Mouse (Mus musculus): ENCODE measurements around the gene Arsg. TPM values are rescaled to one million over a fixed set of nuclear protein-coding genes. Genes with fewer than 3 reads are reported as not detected.

Arsg gene
- polyA plus RNA-seq (2016; fragmentation: Nextera tagmentation; extraction: Ambion mirVana) = 4.7 and 5.9 TPM in 2 replicates

GRCm38 (mm10) chr11:109473171-109474085, at the start of gene Arsg, which contains the start of gene Slc16a6:
Arsg (plus strand) TSS chr11:109473374.
Slc16a6 (minus strand) TSS chr11:109473598.
- no peaks in the 10 kb centered on the region for H3K9me3 ChIP-seq (replicated peaks)
- no peaks in the 10 kb centered on the region; the same call in 1 of the 2 replicates for H3K27me3 ChIP-seq
- no peaks in the 10 kb centered on the region for H3K36me3 ChIP-seq
- 0% methylated on average over 79 of the region's 111 CpGs for WGBS
- H3K9ac ChIP-seq = peak within 1 kb of the TSS; percentile 91
- peak within 1 kb of the TSS; percentile 68 for H3K4me2 ChIP-seq (replicated peaks)
- H3K27ac ChIP-seq = peak within 1 kb of the TSS; percentile 90
- ATAC-seq (ENCODE audit: low FRiP score) = peak; percentile 86
- H3K4me1 ChIP-seq = peaks cover 36% of the 10 kb centered on the region
- H3K4me3 ChIP-seq = peak within 1 kb of the TSS; percentile 75

- Histone ChIP-seq H3K9ac (peak within 1 kb of the TSS; percentile 81), H3K4me2 (replicated peaks) (peak within 1 kb of the TSS; percentile 53), H3K36me3 (peaks cover 20% of the 10 kb centered on the region), H3K9me3 (replicated peaks) (0 out of 2 replicates have a peak, but pooled peaks cover 3% of the 10 kb centered on the region), H3K27ac (peak within 1 kb of the TSS; percentile 87), H3K4me1 (peaks cover 10% of the 10 kb centered on the region), H3K4me3 (peak within 1 kb of the TSS; percentile 64), H3K27me3 (no peaks in the 10 kb centered on the region)
- WGBS = under 1% methylated on average over 64 of the region's 65 CpGs
- peak; percentile 97 for ATAC-seq (ENCODE audit: low FRiP score)
Measured at GRCm38 (mm10) chr11:109425392-109426271, 47.5 kb upstream of the Arsg start, which contains the start of gene Amz2. Amz2 (plus strand) TSS chr11:109425946.

- ATAC-seq (ENCODE audit: low FRiP score) = no peak
- Histone ChIP-seq H3K27me3 (no peaks in the 10 kb centered on the region), H3K4me1 (peaks cover 10% of the 10 kb centered on the region), H3K27ac (peak overlapping the region; percentile 87), H3K9me3 (replicated peaks) (0 out of 2 replicates have a peak, but pooled peaks cover 3% of the 10 kb centered on the region), H3K4me3 (peak overlapping the region; percentile 64), H3K36me3 (peaks cover 24% of the 10 kb centered on the region), H3K4me2 (replicated peaks) (peak overlapping the region; percentile 53), H3K9ac (peak overlapping the region; percentile 81)
- WGBS = 0% methylated on average over 11 of the region's 11 CpGs
Measured at GRCm38 (mm10) chr11:109426272-109426586, 46.9 kb upstream of the Arsg start.

GRCm38 (mm10) chr11:109427353-109427752, 45.8 kb upstream of the Arsg start:
- no peak for ATAC-seq (ENCODE audit: low FRiP score)
- Histone ChIP-seq H3K27me3 (no peaks in the 10 kb centered on the region), H3K4me3 (peak overlapping the region; percentile 64; the same call in 1 of the 2 replicates), H3K27ac (no peak overlapping the region), H3K36me3 (peaks cover 29% of the 10 kb centered on the region), H3K9ac (no peak overlapping the region), H3K4me1 (peaks cover 14% of the 10 kb centered on the region), H3K9me3 (replicated peaks) (no peaks in the 10 kb centered on the region), H3K4me2 (replicated peaks) (peak overlapping the region; percentile 53)
- WGBS = 90% methylated on average over 5 of the region's 5 CpGs

DNA sequence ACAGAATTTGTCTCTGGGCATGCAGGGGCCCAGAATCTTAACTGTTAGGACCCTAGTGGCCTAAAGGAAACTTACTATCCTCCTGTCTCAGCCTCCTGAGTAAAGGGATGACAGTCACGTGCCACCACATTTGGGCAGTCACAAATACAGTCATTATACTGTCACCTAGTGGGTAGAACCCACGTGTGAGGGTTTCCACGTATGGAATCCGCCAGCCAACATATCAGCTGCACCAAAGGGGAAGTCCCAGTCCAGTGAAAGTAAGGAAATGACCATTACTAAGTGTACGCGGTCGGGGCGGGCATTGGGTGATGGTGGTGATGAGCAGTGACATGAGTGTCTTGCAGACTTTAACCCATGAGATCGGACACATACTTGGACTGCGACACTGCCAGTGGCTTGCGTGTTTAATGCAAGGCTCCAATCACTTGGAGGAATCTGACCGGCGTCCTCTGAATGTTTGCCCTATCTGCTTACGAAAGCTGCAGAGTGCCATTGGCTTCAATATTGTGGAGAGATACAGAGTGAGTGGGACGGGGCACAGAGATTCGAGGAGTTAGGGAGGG, 38.9 kb upstream of the Arsg start:
- Histone ChIP-seq H3K27ac (no peak overlapping the region), H3K4me3 (no peak overlapping the region), H3K36me3 (peaks cover 71% of the 10 kb centered on the region), H3K27me3 (no peaks in the 10 kb centered on the region), H3K9me3 (replicated peaks) (no peaks in the 10 kb centered on the region), H3K4me2 (replicated peaks) (no peak overlapping the region), H3K4me1 (peaks cover 5% of the 10 kb centered on the region), H3K9ac (no peak overlapping the region)
- ATAC-seq (ENCODE audit: low FRiP score) = no peak
- WGBS = 95% methylated on average over 16 of the region's 16 CpGs

GRCm38 (mm10) chr11:109436889-109437288, 36.3 kb upstream of the Arsg start:
- peaks cover 51% of the 10 kb centered on the region for H3K36me3 ChIP-seq

DNA sequence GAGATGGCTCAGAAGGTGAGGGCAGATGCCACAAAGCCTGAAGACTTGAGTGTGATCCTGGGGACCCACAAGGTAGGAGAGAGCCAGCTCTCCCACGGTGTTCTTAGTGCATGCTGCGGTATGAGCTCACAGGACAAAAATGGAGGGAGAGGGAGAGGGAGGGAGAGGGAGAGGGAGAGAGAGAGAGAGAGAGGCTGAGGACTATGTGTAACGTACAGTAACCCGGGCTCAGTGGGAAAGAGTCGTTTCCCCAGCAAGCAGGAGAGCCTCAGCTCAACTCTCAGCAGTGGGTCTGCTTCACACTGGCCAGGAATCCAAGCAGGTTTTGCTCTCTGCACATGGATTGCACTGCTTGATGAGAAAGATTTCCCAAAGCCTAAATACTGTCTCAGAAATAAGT, 34.0 kb upstream of the Arsg start:
- no peak overlapping the region for H3K4me3 ChIP-seq
- peak overlapping the region; percentile 64; the same call in 1 of the 2 replicates for H3K9ac ChIP-seq
- no peak overlapping the region for H3K27ac ChIP-seq
- H3K9me3 ChIP-seq (replicated peaks) = no peaks in the 10 kb centered on the region
- H3K4me2 ChIP-seq (replicated peaks) = peak overlapping the region; percentile 67
- peaks cover 8% of the 10 kb centered on the region; the same call in 1 of the 2 replicates for H3K27me3 ChIP-seq
- peaks cover 7% of the 10 kb centered on the region; the same call in 1 of the 2 replicates for H3K4me1 ChIP-seq
- ATAC-seq (ENCODE audit: low FRiP score) = peak; percentile 42; the same call in 1 of the 2 replicates
- 15% methylated on average over 5 of the region's 5 CpGs for WGBS
- H3K36me3 ChIP-seq = peaks cover 39% of the 10 kb centered on the region

More at GRCm38 (mm10) chr11:109436889-109437288, 36.3 kb upstream of the Arsg start:
- Histone ChIP-seq H3K4me2 (replicated peaks) (no peak overlapping the region), H3K27ac (no peak overlapping the region), H3K27me3 (peaks cover 8% of the 10 kb centered on the region; the same call in 1 of the 2 replicates), H3K9ac (no peak overlapping the region), H3K4me3 (no peak overlapping the region), H3K9me3 (replicated peaks) (no peaks in the 10 kb centered on the region), H3K4me1 (peaks cover 7% of the 10 kb centered on the region; the same call in 1 of the 2 replicates)
- ATAC-seq (ENCODE audit: low FRiP score) = no peak
- 63% methylated on average over 7 of the region's 8 CpGs for WGBS

- Histone ChIP-seq H3K9ac (peak overlapping the region; percentile 64), H3K27me3 (peaks cover 8% of the 10 kb centered on the region; the same call in 1 of the 2 replicates), H3K9me3 (replicated peaks) (no peaks in the 10 kb centered on the region), H3K36me3 (peaks cover 32% of the 10 kb centered on the region), H3K4me1 (peaks cover 7% of the 10 kb centered on the region; the same call in 1 of the 2 replicates), H3K4me2 (replicated peaks) (peak overlapping the region; percentile 67), H3K4me3 (peak overlapping the region; percentile 38), H3K27ac (no peak overlapping the region)
- peak; percentile 58 for ATAC-seq (ENCODE audit: low FRiP score)
- 2% methylated on average over 32 of the region's 32 CpGs for WGBS
Measured at GRCm38 (mm10) chr11:109439829-109440340, 33.3 kb upstream of the Arsg start.

GRCm38 (mm10) chr11:109440641-109441040, 32.5 kb upstream of the Arsg start:
- H3K9ac ChIP-seq = no peak overlapping the region
- no peak for ATAC-seq (ENCODE audit: low FRiP score)
- no peaks in the 10 kb centered on the region for H3K9me3 ChIP-seq (replicated peaks)
- peaks cover 7% of the 10 kb centered on the region; the same call in 1 of the 2 replicates for H3K4me1 ChIP-seq
- peaks cover 8% of the 10 kb centered on the region; the same call in 1 of the 2 replicates for H3K27me3 ChIP-seq
- no peak overlapping the region for H3K4me3 ChIP-seq
- no peak overlapping the region for H3K27ac ChIP-seq
- H3K36me3 ChIP-seq = peaks cover 25% of the 10 kb centered on the region
- 58% methylated on average over 4 of the region's 4 CpGs for WGBS
- peak overlapping the region; percentile 67; the same call in 1 of the 2 replicates for H3K4me2 ChIP-seq (replicated peaks)

DNA sequence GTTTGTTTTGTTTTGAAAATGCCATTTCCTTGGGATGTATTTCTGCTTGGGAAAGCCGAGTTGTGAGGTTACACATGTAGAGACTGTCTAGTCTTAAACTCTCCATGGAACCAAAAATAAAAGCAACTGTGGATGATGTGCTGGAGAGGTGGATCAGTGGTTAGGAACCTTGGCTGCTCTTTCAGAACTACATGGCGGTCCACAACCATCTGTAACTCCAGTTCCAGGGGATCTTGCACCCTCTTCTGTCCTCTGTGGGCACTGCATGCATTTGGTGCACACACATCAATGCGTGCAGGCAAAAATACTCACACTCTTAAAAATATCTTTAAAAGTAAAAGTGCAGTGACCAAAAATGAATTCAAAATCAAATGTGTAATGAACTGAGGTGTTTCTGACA, 32.1 kb upstream of the Arsg start:
- Histone ChIP-seq H3K36me3 (peaks cover 21% of the 10 kb centered on the region), H3K4me2 (replicated peaks) (no peak overlapping the region), H3K9ac (no peak overlapping the region), H3K4me3 (no peak overlapping the region), H3K27ac (no peak overlapping the region), H3K27me3 (peaks cover 8% of the 10 kb centered on the region; the same call in 1 of the 2 replicates), H3K4me1 (peaks cover 7% of the 10 kb centered on the region; the same call in 1 of the 2 replicates), H3K9me3 (replicated peaks) (no peaks in the 10 kb centered on the region)
- 50% methylated on average over 3 of the region's 3 CpGs for WGBS
- no peak for ATAC-seq (ENCODE audit: low FRiP score)

DNA sequence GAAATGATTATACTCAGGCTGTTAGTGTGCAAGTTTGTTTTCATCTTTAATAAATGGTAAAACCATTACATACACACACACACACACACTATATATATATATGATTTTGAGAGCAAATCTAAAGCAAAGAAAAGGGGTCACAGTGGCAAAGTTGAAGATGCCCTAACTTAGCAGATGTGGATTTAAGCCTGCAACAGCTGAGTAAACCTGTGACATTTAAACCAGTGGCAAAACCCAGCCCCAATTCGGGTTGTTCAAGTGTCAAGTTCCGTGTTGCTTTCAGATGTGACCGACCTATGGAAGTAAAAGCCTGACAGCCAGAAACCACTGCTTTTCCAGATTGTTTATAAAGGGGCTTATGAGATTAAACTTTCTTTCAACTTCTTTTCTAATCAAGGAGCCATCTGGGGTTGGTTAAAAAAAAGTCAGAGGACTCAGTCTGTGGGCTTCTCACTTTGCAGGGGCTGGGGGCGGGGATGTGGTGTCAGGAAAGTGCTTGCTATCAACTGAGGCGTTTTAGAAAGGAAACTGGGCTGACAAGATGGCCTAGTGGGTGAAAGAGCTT, 30.9 kb upstream of the Arsg start:
- H3K9me3 ChIP-seq (replicated peaks) = no peaks in the 10 kb centered on the region
- H3K36me3 ChIP-seq = peaks cover 10% of the 10 kb centered on the region
- no peak for ATAC-seq (ENCODE audit: low FRiP score)
- no peak overlapping the region for H3K27ac ChIP-seq
- no peak overlapping the region for H3K9ac ChIP-seq
- H3K4me3 ChIP-seq = no peak overlapping the region
- H3K4me1 ChIP-seq = peaks cover 7% of the 10 kb centered on the region; the same call in 1 of the 2 replicates
- H3K4me2 ChIP-seq (replicated peaks) = no peak overlapping the region
- WGBS = 62% methylated on average over 5 of the region's 5 CpGs
- H3K27me3 ChIP-seq = peaks cover 8% of the 10 kb centered on the region; the same call in 1 of the 2 replicates
